Mouse (Mus musculus) C2C12 (cell line): ENCODE measurements around the gene Dnase1l1.

Source experiments
- CEBPB ChIP-seq: IDR thresholded peaks from one replicate; pipeline ENCODE4 v1.6.1; 2011; ENCODE audit warnings: low read depth, mild to moderate bottlenecking, control low read depth, moderate library complexity
- CTCF ChIP-seq: IDR thresholded peaks from one replicate; pipeline ENCODE4 v1.5.1; 2011; ENCODE audit not compliant: control insufficient read depth, insufficient read depth, insufficient read length
- USF1 ChIP-seq: IDR thresholded peaks from one replicate; pipeline ENCODE4 v1.6.1; 2011; ENCODE audit warnings: low read depth, mild to moderate bottlenecking, control low read depth, moderate library complexity

DNA sequence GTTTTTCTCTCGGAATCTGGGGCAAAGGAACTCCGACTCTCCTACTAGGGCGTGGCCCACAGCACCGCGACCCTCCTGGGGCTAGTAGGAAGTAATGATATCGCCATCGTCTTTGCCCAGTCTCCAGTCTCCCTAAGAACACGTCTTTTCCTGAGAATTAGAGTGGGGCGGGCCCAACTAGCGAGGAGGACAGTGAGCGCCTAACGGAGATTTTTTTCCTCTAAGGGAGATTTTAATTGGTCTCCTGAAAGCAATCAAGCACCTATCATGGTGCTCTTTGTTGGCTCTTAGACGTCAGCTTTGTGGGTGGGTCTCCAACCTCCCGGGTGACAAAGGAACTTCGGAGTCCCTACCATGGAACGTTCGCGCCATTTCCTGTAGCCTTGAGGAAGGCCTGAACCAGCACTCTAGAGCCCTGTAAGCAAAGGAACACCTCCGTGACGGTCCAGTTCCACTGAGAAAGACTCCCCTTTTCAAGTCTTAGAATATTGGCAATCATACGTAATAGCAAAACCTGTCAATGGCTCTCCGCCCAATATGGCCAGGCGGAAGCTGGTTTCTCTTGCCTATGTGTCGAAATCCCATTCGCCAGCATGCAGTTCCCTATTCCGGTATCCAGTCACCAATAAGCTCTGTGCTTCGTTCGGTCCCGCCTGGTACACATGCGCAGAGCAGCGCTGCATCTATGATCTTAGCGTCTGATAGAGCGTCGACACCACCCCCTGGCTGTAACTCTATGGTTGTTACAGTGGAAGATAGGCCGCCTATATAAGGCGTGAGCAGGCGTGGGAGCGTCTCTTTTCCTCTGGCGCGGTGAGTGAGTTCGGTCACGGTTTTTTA is 11.9 kb downstream of the Dnase1l1 start, which contains the start of gene Rpl10:
- TF ChIP-seq CTCF (no peak), USF1 (no peak), CEBPB (no peak)
